Mouse (Mus musculus): Measurements from ENCODE around the gene Rbck1. TPM values are rescaled to one million over a fixed set of nuclear protein-coding genes. Genes with fewer than 3 reads are reported as not detected.

Gene Rbck1
- polyA plus RNA-seq (2016; fragmentation: Nextera tagmentation; extraction: Ambion mirVana), result 72.9 and 79.2 TPM in 2 replicates

GRCm38 (mm10) chr2:152332101-152332825, at the start of gene Rbck1:
TSS of gene Rbck1 (minus strand) at chr2:152332653.
- Histone ChIP-seq H3K27me3 (peaks cover 12% of the 10 kb centered on the region), H3K9me3 (no peaks in the 10 kb centered on the region), H3K27ac (peak within 1 kb of the TSS; percentile 87), H3K4me3 (replicated peaks) (peak within 1 kb of the TSS; percentile 91), H3K36me3 (peaks cover 28% of the 10 kb centered on the region), H3K9ac (replicated peaks) (peak within 1 kb of the TSS; percentile 89), H3K4me2 (peak within 1 kb of the TSS; percentile 76), H3K4me1 (replicated peaks) (peaks cover 16% of the 10 kb centered on the region)
- WGBS, result under 1% methylated on average over 52 of the region's 54 CpGs
- peak; percentile 95 for ATAC-seq (ENCODE audit: insufficient number of reproducible peaks, insufficient read depth, low FRiP score, low TSS enrichment, low read depth)

DNA sequence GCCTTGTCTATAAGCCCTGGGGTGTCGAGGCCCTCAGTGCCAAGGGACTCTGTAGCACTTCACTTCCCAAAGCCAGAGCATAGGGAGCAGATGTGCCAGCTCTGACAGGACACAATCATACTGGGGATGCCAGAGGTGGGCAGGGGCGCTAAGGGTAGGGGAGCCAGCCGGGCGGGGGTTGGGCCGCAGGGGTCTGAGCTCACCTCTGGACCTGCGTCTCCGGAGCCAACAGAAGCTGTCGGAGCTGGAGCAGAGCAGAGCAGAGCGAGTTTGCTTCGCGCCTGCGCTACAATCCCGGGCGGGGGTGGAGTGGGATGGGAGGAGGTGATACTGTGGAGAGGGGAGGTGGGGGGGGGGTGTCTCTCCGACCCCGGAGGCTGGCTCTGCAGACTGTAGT, 43.9 kb upstream of the Rbck1 start, which contains the start of gene Nrsn2:
TSS of gene Nrsn2 (minus strand) at position 294 of the 397 bp plus-strand sequence.
- Histone ChIP-seq H3K27ac (peak within 1 kb of the TSS; percentile 29; the same call in 1 of the 2 replicates), H3K4me3 (replicated peaks) (peak within 1 kb of the TSS; percentile 33), H3K9me3 (no peaks in the 10 kb centered on the region), H3K36me3 (no peaks in the 10 kb centered on the region), H3K9ac (replicated peaks) (peak within 1 kb of the TSS; percentile 53), H3K4me1 (replicated peaks) (peaks cover 21% of the 10 kb centered on the region), H3K27me3 (peaks cover 22% of the 10 kb centered on the region), H3K4me2 (peak within 1 kb of the TSS; percentile 62)
- 3% methylated on average over 16 of the region's 16 CpGs for WGBS
- peak; percentile 64 for ATAC-seq (ENCODE audit: insufficient number of reproducible peaks, insufficient read depth, low FRiP score, low TSS enrichment, low read depth)

GRCm38 (mm10) chr2:152375652-152376344, 43.3 kb upstream of the Rbck1 start:
- H3K4me1 ChIP-seq (replicated peaks), result peaks cover 21% of the 10 kb centered on the region
- H3K4me3 ChIP-seq (replicated peaks), result peak overlapping the region; percentile 33
- peaks cover 22% of the 10 kb centered on the region for H3K27me3 ChIP-seq
- H3K27ac ChIP-seq, result peak overlapping the region; percentile 29; the same call in 1 of the 2 replicates
- no peaks in the 10 kb centered on the region for H3K36me3 ChIP-seq
- 3% methylated on average over 21 of the region's 21 CpGs for WGBS
- no peaks in the 10 kb centered on the region for H3K9me3 ChIP-seq
- H3K9ac ChIP-seq (replicated peaks), result peak overlapping the region; percentile 53
- peak overlapping the region; percentile 62 for H3K4me2 ChIP-seq
- peak; percentile 23; the same call in 1 of the 2 replicates for ATAC-seq (ENCODE audit: insufficient number of reproducible peaks, insufficient read depth, low FRiP score, low TSS enrichment, low read depth)

GRCm38 (mm10) chr2:152373547-152373946, 41.1 kb upstream of the Rbck1 start:
- Histone ChIP-seq H3K36me3 (no peaks in the 10 kb centered on the region), H3K4me2 (no peak overlapping the region), H3K4me3 (replicated peaks) (no peak overlapping the region), H3K27me3 (peaks cover 29% of the 10 kb centered on the region), H3K9ac (replicated peaks) (no peak overlapping the region), H3K4me1 (replicated peaks) (peaks cover 23% of the 10 kb centered on the region), H3K27ac (no peak overlapping the region), H3K9me3 (no peaks in the 10 kb centered on the region)
- WGBS, result 86% methylated on average over 9 of the region's 9 CpGs
- no peak for ATAC-seq (ENCODE audit: insufficient number of reproducible peaks, insufficient read depth, low FRiP score, low TSS enrichment, low read depth)

- Histone ChIP-seq H3K4me3 (replicated peaks) (no peak overlapping the region), H3K4me2 (no peak overlapping the region), H3K9me3 (no peaks in the 10 kb centered on the region), H3K4me1 (replicated peaks) (peaks cover 23% of the 10 kb centered on the region), H3K9ac (replicated peaks) (no peak overlapping the region), H3K36me3 (no peaks in the 10 kb centered on the region), H3K27ac (no peak overlapping the region), H3K27me3 (peaks cover 28% of the 10 kb centered on the region)
- ATAC-seq (ENCODE audit: insufficient number of reproducible peaks, insufficient read depth, low FRiP score, low TSS enrichment, low read depth), result no peak
- 62% methylated on average over 4 of the region's 4 CpGs for WGBS
Measured at GRCm38 (mm10) chr2:152372661-152373060, 40.2 kb upstream of the Rbck1 start.

- H3K27me3 ChIP-seq, result peaks cover 23% of the 10 kb centered on the region
- H3K27ac ChIP-seq, result no peak overlapping the region
- no peak overlapping the region for H3K9ac ChIP-seq (replicated peaks)
- WGBS, result 83% methylated on average over 7 of the region's 7 CpGs
- H3K4me2 ChIP-seq, result no peak overlapping the region
- no peaks in the 10 kb centered on the region for H3K9me3 ChIP-seq
- H3K4me1 ChIP-seq (replicated peaks), result peaks cover 23% of the 10 kb centered on the region
- no peak for ATAC-seq (ENCODE audit: insufficient number of reproducible peaks, insufficient read depth, low FRiP score, low TSS enrichment, low read depth)
- no peaks in the 10 kb centered on the region for H3K36me3 ChIP-seq
- H3K4me3 ChIP-seq (replicated peaks), result no peak overlapping the region
Measured at GRCm38 (mm10) chr2:152372104-152372503, 39.7 kb upstream of the Rbck1 start.

- H3K9me3 ChIP-seq, result no peaks in the 10 kb centered on the region
- H3K27me3 ChIP-seq, result peaks cover 7% of the 10 kb centered on the region; the same call in 1 of the 2 replicates
- no peak overlapping the region for H3K27ac ChIP-seq
- no peaks in the 10 kb centered on the region for H3K36me3 ChIP-seq
- no peak overlapping the region for H3K9ac ChIP-seq (replicated peaks)
- H3K4me1 ChIP-seq (replicated peaks), result peaks cover 2% of the 10 kb centered on the region
- H3K4me3 ChIP-seq (replicated peaks), result no peak overlapping the region
- ATAC-seq (ENCODE audit: insufficient number of reproducible peaks, insufficient read depth, low FRiP score, low TSS enrichment, low read depth), result peak; percentile 40; the same call in 1 of the 2 replicates
- peak overlapping the region; percentile 31; the same call in 1 of the 2 replicates for H3K4me2 ChIP-seq
- WGBS, result 31% methylated on average over 14 of the region's 14 CpGs
Measured at GRCm38 (mm10) chr2:152368532-152369140, 36.2 kb upstream of the Rbck1 start.

- Histone ChIP-seq H3K4me1 (replicated peaks) (peaks cover 2% of the 10 kb centered on the region), H3K9ac (replicated peaks) (no peak overlapping the region), H3K27ac (no peak overlapping the region), H3K36me3 (no peaks in the 10 kb centered on the region), H3K4me2 (no peak overlapping the region), H3K9me3 (no peaks in the 10 kb centered on the region), H3K27me3 (peaks cover 7% of the 10 kb centered on the region; the same call in 1 of the 2 replicates), H3K4me3 (replicated peaks) (no peak overlapping the region)
- no peak for ATAC-seq (ENCODE audit: insufficient number of reproducible peaks, insufficient read depth, low FRiP score, low TSS enrichment, low read depth)
- 75% methylated on average over 5 of the region's 5 CpGs for WGBS
Measured at GRCm38 (mm10) chr2:152367917-152368316, 35.5 kb upstream of the Rbck1 start.

DNA sequence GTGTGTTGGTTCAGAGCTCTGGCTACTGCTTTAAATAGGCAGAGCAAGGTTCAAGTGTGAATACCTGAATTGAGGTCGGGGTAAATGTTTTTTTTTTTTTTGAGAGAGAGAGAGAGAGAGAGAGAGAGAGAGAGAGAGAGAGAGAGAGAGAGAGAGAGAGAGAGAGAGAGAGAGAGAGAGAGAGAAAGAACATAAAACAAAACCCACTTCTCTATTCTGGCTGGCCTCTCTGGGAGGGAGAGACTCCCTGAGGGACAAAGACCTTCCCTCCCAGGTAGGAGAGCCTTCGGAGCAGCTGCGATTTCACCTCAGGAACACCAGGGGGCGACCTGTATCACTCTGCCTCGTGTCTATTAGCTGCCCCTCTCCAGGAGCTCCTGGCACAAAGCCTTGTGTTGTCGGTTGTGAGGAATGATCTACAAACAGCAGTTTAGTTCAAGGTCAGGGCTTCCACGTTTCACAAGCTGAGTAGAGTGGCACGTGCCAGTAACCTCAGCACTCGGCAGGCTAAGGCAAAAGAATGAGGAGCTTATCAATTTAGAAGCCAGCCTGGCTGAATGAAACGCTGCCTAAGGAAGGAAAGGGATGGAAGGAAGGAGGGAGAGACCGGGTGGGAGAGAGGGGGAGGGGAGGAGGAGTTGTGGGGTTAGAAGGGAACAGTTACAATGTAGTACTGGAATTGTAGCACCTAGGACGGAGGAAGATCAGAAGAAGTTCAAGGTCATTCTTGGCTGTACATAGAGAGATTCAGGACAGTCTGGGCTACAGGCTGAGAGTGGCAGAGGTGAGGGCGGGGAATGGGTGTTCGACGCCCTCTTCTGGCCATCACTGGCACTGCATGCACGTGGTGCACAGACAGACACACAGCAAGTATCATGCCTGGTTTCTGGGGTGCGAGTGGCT, 31.0 kb upstream of the Rbck1 start:
- H3K27ac ChIP-seq, result peak overlapping the region; percentile 53; the same call in 1 of the 2 replicates
- H3K36me3 ChIP-seq, result no peaks in the 10 kb centered on the region
- peak; percentile 67 for ATAC-seq (ENCODE audit: insufficient number of reproducible peaks, insufficient read depth, low FRiP score, low TSS enrichment, low read depth)
- no peaks in the 10 kb centered on the region; the same call in 1 of the 2 replicates for H3K4me1 ChIP-seq (replicated peaks)
- H3K4me3 ChIP-seq (replicated peaks), result peak overlapping the region; percentile 8; the same call in 1 of the 2 replicates
- H3K9me3 ChIP-seq, result no peaks in the 10 kb centered on the region
- no peak overlapping the region for H3K9ac ChIP-seq (replicated peaks)
- H3K4me2 ChIP-seq, result peak overlapping the region; percentile 45
- WGBS, result 12% methylated on average over 17 of the region's 17 CpGs
- no peaks in the 10 kb centered on the region for H3K27me3 ChIP-seq

DNA sequence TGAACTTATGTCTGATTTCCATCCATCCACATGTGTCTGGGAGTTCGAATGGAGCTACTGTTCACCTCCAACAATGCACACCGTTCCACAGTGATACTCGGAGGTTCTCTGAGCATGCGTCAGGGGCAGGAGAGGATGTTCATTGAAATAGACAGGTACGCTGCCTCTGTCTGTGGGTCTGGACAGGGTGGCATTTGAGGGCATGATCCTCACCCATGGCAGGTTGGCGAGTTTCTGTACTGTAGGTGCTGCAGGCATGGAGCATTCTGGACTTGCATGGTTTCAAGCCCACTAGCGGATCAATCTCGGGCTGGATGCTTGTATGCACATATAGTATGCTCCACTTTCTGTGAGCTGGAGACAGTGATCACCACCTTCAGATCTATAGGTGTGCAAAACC, 28.7 kb upstream of the Rbck1 start:
- Histone ChIP-seq H3K4me1 (replicated peaks) (no peaks in the 10 kb centered on the region; the same call in 1 of the 2 replicates), H3K4me3 (replicated peaks) (no peak overlapping the region), H3K4me2 (no peak overlapping the region), H3K27ac (no peak overlapping the region), H3K9ac (replicated peaks) (no peak overlapping the region), H3K27me3 (no peaks in the 10 kb centered on the region), H3K36me3 (no peaks in the 10 kb centered on the region), H3K9me3 (no peaks in the 10 kb centered on the region)
- WGBS, result 87% methylated on average over 8 of the region's 8 CpGs
- ATAC-seq (ENCODE audit: insufficient number of reproducible peaks, insufficient read depth, low FRiP score, low TSS enrichment, low read depth), result no peak
